Mouse (Mus musculus) testis, postnatal 14 days (tissue): ENCODE results near the gene Hes6.

Experiments
- DNase-seq: peaks from one replicate; pipeline ENCODE4 v3.0.0; 2021; ENCODE audit warnings: low spot score

Gene Hes6

DNA sequence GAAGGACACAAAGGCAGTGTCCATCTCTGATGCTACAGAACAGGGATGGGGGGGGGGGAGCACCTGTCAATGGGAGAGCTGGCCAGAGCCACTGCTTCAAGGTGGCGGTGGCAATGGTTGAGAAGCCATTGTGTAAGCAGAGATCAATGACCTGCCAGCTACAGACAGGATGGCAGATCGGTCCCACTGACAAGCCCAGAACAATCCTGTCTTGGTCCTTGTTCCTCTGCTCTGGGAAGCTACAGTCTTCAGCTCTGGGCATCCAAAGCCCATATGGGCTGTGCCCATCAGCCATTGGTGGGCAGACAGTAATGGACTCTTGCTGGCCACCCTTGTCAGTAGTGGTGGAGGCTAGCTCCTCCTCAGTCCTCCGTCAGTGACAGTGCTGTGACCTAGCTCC lies 28.0 kb upstream of the Hes6 start:
- DNase-seq, result no peak

GRCm38 (mm10) chr1:91439776-91440175 lies 25.9 kb upstream of the Hes6 start:
- no peak for DNase-seq

DNA sequence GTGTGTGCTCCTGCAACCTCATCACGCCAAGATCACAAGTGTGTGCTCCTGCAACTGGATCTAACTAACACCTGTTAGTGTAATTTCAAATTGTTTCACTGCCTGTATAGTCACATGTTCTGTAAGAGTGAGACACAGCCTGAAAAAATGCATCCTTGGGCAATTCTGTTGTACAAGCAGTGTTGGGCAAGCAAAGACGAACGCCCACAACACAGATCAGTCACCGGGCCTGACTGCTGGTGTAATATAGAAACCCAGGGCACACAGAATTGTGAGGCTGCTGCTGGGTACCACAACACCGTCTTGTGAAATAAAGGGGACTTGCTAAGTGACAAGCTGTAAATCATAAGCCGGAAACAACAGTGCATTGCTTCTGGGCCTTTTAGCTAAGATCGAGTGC lies 23.7 kb upstream of the Hes6 start:
- no peak for DNase-seq

DNA sequence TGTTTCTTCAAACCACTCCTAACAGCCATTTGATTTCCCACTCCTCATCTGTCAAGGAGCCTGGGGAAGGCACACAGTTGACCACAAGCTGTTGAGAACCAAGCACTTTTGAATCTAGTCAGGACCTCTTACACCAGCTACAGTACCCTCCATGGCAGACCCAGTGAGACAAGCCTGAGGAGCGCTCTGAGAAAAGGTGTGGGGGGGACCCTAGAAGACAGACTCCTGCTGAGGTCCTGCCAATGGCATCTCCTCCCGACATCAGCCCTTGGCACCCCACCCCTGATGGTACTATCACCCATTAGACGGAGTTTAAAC lies 23.2 kb upstream of the Hes6 start:
- no peak for DNase-seq

DNA sequence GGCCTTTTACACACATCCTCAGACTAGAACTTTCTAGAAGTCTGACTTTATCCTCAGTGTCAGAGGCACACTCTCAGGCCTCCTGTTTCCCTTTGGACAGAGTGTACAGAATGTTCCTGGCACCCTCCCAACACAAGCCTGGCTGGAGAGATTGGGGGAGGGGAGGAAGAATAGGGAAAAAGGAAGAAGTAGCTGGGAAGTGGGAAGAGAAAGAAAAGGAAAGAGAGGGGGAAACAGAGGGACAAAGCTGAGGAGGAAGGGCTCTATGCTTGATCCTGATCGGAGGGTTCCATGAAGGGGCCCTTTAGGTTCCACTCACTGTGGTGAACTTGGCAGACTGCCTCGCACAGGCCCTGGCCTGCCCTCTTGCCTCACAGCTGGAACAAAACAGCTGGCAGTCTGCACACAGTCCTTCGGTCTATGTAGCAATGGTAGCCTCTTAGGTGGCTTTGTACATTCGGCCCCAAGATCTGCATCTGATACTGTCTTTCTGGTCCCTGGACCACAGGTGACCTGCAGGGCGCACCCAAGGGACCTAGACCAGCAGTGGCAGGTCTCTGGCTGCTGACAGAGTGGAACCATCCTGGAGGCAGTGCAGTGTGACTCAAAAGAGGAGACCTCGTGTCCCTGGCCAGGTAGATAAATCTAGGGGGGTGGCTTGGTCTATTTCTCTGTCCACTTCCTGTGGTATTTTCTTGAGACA lies 22.7 kb upstream of the Hes6 start:
- peak; percentile 80 for DNase-seq

DNA sequence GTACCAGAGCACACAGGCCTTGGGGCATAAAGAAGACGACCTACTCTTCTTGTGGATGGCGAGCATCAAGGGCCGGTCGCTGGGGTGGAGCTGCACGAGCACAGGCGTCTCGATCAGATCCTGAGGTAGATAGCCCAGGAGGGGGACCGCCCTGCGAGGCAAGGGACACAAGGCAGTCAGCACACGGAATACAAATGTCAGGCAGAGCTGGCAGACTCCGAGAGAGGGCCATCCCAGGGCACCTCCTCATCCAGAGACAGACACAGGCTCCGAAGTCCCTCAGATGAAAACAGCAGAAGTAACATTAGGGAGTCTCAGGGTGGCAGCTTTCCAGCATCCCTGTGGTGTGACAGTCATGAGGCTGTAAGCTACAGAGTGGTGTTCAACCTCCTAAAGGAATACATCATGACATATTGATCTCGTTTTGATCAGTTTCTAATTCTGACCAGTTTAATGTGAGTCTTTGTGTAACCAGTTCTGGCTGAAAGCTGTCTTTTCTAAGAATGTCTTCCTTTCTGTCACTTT lies 21.8 kb upstream of the Hes6 start:
- no peak for DNase-seq

GRCm38 (mm10) chr1:91434905-91435304 lies 21.1 kb upstream of the Hes6 start:
- DNase-seq, result no peak

DNA sequence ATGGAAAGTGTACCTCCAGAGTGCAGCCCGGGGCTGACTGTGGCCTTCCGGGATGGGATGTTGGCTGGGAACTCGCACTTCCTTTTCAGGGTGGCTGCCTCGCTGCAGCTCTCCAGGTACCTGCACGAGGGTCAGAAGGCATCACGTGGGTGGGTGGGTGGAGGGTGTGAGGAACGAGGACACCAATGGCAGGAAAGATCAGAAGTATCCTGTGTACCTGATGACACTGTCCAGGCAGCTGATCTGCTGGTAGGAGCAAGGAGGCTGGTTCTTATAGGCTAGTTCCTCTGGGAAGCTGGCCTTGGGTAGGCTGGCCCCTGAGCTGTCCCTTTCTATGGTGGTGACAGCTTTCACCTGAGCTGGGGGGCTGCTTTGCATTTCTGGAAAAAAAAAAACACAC lies 16.9 kb upstream of the Hes6 start:
- DNase-seq, result no peak

GRCm38 (mm10) chr1:91429212-91429611 lies 15.4 kb upstream of the Hes6 start:
- DNase-seq, result no peak

DNA sequence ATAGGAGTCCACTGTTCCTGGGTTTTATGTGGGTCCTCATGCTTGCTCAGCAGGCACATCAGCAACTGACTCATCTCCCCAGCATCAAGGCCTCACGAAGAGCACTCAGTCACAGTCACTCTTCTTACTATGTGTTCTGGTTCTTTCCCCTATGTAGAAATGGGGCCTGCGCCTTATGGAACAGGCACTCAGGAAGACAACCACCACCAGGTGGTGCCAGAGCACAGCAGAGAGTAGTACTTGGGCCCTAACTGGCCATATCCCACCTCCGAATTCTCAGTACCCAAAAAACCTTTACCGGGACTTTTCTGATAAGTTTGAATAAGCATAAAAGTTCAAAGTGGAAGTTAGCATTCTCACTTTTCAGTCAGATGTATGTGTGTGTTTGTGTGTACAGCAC lies 14.8 kb upstream of the Hes6 start:
- DNase-seq, result peak; percentile 39

DNA sequence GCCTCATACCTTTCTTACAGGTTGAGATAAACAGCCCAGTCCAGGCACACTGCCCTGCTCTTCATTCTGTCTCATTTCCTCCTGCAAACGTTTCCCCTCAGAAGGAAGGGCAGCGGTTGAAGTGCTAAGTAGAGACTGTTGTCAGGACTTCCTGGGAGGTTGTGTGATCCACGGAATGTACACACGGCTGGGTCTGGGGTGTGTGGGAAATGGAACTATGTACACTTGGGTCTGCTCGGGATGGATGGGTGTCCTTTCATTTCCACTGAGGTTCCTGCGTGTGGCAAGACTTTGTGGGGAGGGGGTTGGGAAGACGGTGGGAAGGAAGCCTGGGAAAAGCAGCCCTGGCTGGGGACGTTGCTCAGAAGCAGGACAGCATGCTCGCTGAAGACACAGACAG lies 12.6 kb upstream of the Hes6 start:
- no peak for DNase-seq

DNA sequence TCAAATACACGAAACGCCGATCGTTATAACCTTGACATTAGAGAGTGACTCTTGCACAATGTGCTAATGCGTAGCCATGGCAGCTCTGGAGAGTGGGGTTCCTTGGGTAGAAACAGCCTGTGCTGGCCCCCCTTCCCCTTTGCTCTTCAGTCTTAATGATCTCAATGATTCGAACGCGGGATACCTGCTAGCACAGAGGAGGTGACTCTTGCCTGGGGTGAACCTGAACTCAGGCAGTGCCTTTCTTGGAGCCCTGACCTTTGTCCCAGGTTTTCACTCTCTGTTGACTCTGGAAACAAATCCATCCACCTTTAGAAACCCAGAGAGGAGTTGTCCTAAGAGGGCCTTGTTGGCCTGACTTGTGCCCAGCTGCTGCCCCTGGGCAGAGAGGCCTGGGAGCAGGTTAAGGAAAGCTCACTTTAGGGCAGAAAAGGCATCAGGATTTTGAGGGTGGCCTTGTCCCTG lies 6.8 kb upstream of the Hes6 start:
- no peak for DNase-seq

- no peak for DNase-seq
Observed at GRCm38 (mm10) chr1:91419862-91420600, 6.2 kb upstream of the Hes6 start.

GRCm38 (mm10) chr1:91417991-91418390 lies 4.2 kb upstream of the Hes6 start:
- DNase-seq, result no peak

GRCm38 (mm10) chr1:91415311-91415710 lies 1.5 kb upstream of the Hes6 start:
- no peak for DNase-seq

- DNase-seq, result no peak
Observed at GRCm38 (mm10) chr1:91414903-91415302, 1.1 kb upstream of the Hes6 start.

DNA sequence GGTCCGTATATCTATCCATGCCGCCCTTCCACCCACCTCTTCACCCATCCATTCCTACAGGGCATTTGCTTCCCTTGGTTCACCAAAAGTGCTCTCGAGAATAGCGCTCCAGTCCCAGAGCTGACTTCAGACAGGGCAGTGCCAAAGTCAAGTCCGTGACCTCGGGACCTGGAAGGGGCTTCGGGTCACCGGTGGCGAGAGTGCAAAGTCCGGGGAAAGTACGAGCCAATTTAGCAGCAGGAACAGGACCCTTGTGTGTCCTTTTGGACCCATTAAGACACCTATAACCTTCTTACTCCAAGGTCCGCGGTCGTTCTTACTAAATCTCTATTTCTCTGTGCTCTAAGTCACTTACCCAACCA lies 321 bp downstream of the Hes6 start:
- peak; percentile 31 for DNase-seq

DNA sequence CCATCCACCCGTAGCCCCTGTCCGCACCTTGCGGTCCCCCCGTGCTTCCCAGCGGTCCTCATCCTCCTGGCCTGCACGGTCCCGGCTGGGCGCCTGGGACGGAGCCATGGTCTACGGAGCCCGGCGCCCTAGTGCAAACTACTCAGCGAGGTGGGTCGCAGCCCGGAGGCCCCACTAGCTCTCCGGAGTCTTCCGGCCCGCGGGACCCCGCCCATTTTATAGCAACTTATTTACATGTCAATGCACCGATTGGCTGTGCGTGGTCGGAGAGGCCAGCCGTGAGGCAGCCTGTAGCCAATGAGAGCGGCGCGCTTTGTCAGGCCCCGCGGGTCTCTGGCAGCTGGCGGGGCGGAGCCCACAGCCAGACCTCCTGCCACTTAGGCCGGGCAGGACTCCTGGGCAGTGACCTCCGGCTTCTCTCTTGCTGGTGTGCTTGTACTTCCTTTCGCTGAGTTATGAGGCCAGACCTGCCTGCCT lies 770 bp downstream of the Hes6 start:
- peak; percentile 96 for DNase-seq

DNA sequence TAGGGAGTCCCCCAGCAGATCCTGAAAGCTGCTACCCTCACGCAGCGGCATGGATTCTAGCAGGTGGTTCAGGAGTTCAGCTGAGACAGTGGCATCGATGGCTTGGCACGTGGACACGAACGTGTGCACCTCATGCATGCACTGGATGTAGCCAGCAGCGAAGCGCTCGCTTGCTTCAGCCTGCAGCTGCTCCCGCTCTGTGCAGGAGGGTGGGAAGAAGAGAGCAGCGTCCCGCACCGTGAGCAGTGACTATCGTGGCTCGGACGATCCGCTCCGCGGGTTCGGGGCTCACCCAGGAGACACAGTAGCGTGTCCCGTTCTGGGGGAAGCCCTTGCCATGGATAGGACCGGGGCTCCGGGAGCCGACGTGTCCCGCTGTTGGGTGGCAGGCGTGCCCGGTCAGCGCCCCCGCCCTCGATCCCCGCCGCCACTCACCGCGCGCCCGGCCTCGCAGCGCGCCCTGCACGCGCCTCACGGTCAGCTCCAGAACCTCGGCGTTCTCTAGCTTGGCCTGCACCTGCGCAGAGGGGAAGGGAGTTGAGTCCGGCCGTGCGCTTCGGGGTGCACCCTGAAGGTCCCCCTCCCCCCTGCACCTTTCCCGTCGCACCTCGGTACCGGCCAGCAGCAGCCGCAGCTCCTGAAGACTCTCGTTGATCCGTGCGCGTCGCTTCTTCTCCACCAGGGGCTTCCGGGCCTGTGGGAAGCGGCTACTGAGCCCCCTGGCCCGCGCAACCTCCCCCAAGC lies 1.4 kb downstream of the Hes6 start:
- peak; percentile 61 for DNase-seq

DNA sequence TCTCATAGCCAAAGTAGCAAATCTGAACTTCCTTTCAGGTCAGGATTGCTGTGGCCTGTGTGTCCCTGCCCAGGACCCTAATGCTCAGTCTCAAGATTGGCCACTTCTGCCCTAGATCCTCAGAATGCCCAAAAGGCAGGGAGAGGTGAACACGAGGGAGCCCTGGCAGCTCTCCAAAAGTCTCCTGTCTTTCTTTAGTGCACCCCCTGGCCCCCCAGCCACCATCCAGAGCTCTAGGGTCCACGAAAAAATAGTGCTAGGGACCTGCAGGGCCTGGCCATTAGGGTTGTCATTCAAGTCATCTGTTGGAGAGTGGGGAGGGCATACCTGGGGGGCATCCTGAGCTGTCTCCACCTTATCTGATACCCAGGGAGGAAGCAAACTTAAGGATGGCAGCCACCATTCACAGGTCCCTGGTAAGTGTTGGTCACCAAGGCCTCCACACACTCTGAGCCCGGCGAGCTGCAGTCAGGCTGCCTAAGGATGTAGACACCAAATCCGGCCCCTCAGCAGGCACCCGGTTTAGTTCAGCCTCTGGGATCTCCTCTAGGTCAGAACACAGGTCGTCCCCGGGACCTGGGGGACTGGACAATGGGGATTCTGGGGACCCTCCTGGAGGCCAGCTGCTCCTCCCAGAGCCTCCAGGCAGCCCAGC lies 2.1 kb downstream of the Hes6 start:
- DNase-seq, result no peak

GRCm38 (mm10) chr1:91407819-91408218 lies 6.0 kb downstream of the Hes6 start:
- no peak for DNase-seq

GRCm38 (mm10) chr1:91405406-91406169 lies 8.2 kb downstream of the Hes6 start:
- DNase-seq, result no peak
